Mouse (Mus musculus) testis, adult 2 months (tissue): Measurements from ENCODE around the gene Supt6. TPM values are rescaled to one million over a fixed set of nuclear protein-coding genes. Genes with fewer than 3 reads are reported as not detected.

Source experiments
- H3K27ac ChIP-seq: fragments of 200-500 bp; 2 replicates; pipeline ENCODE4 v1.5.1; 2012; ENCODE audit warnings: low read depth, low read length; ENCODE audit not compliant: control insufficient read depth, insufficient read depth
- H3K27me3 ChIP-seq: fragments of 200-500 bp; 2 replicates; pipeline ENCODE4 v1.6.1; 2012; ENCODE audit warnings: mild to moderate bottlenecking, low read length, moderate library complexity; ENCODE audit not compliant: control insufficient read depth, insufficient read depth
- H3K36me3 ChIP-seq: fragments of 200-500 bp; 2 replicates; pipeline ENCODE4 v1.6.1; 2012; ENCODE audit warnings: mild to moderate bottlenecking, low read length; ENCODE audit not compliant: control insufficient read depth, insufficient read depth
- H3K4me1 ChIP-seq: fragments of 200-500 bp; 2 replicates; pipeline ENCODE4 v1.6.1; 2012; ENCODE audit warnings: low read length; ENCODE audit not compliant: control insufficient read depth, insufficient read depth
- H3K4me3 ChIP-seq: fragments of 200-500 bp; 2 replicates; pipeline ENCODE4 v1.5.1; 2012; ENCODE audit warnings: low read depth, mild to moderate bottlenecking, low read length, moderate library complexity, mixed read lengths; ENCODE audit not compliant: control insufficient read depth
- CTCF ChIP-seq: fragments of 200-500 bp; IDR thresholded peaks from 2 replicates; pipeline ENCODE4 v1.5.1; 2012; ENCODE audit warnings: low read depth, mild to moderate bottlenecking, inconsistent platforms, low read length, moderate library complexity; ENCODE audit not compliant: control insufficient read depth, insufficient read depth, insufficient replicate concordance
- POLR2A ChIP-seq: fragments of 200-500 bp; IDR thresholded peaks from 2 replicates; pipeline ENCODE4 v1.6.1; 2012; ENCODE audit warnings: low read depth, mild to moderate bottlenecking, inconsistent platforms, low read length, moderate library complexity; ENCODE audit not compliant: control insufficient read depth
- polyA plus RNA-seq: library from polyadenylated mRNA; depleted of rRNA; stranded (reverse); fragments of >200 nt; gene quantifications from 2 replicates; pipeline ENCODE4 v1.2.3, GENCODE M21; 2012

Supt6 gene
- polyA plus RNA-seq, 1 experiment: 22.2 TPM

DNA sequence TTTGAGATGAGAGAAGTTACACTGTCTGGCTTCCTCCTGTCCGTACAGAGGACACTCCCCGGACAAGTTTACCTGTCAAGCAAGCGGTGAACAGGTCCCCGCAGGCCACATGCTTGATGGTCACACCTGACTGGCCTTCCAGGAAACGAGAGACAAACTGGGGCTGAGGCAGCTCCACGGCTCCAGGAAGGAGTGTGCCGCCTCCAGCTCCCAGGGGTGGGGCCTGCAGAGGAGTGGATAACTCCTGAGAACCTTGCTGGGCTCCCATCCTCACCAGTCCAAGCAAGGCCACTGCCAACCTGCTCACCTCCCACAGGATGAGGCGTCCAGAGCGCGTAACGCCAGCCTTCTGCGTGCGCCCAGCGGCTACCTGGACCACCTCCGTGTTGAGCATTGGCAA lies 75.5 kb downstream of the Supt6 start:
- H3K27ac ChIP-seq: no peak overlapping the region
- TF ChIP-seq POLR2A: no peak
- no peak for TF ChIP-seq CTCF
- no peak overlapping the region for H3K4me3 ChIP-seq
- H3K36me3 ChIP-seq: no peaks in the 10 kb centered on the region; the same call in 1 of the 2 replicates
- H3K4me1 ChIP-seq: peaks cover 13% of the 10 kb centered on the region
- no peaks in the 10 kb centered on the region for H3K27me3 ChIP-seq

DNA sequence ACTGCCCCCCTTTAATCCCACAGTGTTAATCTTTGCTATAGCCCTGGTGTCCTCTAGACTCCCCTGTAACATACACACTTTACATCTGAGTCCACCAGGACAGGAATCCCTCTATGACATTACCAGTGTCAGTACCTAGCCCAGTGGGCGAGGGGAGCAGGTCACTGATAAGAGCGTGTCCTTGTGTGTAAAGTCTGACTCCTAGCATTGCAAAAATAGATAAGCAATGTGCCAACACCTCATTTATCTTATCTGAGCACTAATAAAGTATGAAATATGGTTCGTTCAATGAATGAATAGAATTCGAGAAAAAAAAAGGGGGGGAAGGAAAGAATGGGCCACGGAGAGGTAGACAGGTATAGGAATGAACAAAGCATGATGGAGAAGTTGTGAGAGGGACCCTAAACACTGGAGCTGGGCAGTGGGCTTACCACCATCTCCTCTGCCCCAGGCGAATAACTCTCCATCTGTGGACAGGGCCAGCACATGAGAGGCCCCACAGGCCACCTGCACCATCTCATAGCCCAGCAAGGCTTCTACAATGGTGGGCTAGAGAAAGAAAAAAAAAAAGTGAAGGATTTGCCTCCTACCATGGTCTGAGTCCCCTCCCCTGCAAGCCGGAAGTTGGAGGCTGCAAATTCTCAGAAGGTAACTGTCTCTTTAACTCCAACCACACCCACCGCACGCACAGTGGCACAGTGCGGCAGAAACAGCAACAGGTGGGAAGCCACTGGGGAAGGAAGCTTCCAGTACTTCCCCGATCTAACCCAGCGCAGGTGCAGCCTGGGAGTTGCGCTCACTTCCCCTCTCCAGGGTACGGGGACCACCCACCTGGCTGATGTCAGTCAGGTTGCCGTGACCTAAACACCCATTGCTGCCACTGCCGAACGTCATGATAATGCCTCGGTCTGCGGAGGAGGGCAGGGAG lies 77.0 kb downstream of the Supt6 start:
- TF ChIP-seq CTCF (no peak), POLR2A (no peak)
- Histone ChIP-seq H3K4me3 (no peak overlapping the region), H3K27me3 (no peaks in the 10 kb centered on the region), H3K27ac (no peak overlapping the region), H3K36me3 (no peaks in the 10 kb centered on the region; the same call in 1 of the 2 replicates), H3K4me1 (peaks cover 27% of the 10 kb centered on the region)

DNA sequence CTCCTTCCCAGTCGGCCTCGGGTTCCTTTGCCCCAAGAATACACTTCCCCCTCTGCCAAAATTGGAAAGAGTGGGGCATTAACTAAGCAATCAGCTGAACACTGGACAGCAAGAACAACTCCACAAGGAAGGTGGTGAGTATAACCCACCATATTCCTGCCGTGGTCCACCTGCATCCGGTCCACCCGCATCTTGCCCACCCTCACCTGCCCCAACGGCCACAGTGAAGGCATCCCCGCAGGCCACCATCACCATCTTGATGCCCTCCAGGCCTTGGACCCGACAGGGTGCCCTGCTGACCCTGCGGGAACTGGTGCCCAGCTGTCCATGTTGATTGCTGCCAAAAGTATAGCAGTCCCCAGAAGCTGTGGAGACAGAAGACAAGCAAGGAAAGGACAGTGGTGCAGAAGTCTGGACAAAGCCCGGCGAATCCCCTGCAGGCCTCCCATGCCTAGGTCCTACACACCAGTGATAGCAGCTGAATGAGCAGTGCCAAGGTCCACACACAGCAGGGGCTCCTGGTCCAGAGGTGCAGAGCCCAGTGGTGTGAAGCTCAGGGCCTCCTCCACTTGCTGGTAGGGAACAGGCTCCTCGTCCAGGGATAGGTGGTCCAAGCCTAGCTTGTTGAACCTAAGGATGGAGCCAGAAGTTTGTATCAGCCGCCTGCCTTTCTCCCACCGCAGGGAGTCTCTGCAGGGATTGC lies 78.4 kb downstream of the Supt6 start:
- H3K27me3 ChIP-seq: no peaks in the 10 kb centered on the region
- H3K4me3 ChIP-seq: no peak overlapping the region
- no peak overlapping the region for H3K27ac ChIP-seq
- H3K36me3 ChIP-seq: no peaks in the 10 kb centered on the region
- peaks cover 28% of the 10 kb centered on the region for H3K4me1 ChIP-seq
- no peak for TF ChIP-seq POLR2A
- TF ChIP-seq CTCF: no peak

DNA sequence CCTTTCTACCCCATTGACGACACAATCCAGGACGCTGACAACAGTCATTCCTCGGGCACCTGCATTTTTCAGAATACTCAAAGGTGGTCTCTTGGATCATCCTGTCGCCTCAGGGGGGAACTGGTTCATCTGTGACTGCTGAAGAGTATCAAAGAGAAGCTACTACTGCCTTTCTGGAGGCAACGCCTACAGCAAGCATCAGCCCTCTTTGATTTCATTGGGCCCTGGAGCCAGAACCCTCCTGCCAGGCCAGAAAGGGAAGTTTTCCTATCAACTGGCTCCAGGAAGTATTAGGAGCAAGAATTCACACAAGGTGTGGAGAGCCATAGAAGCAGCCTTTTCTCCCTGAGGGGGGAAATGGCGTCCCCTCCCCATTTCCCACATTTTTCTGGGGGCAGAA lies 79.1 kb downstream of the Supt6 start:
- H3K27me3 ChIP-seq: no peaks in the 10 kb centered on the region
- H3K27ac ChIP-seq: no peak overlapping the region
- TF ChIP-seq CTCF: no peak
- no peak for TF ChIP-seq POLR2A
- H3K4me3 ChIP-seq: no peak overlapping the region
- no peaks in the 10 kb centered on the region for H3K36me3 ChIP-seq
- peaks cover 28% of the 10 kb centered on the region for H3K4me1 ChIP-seq

DNA sequence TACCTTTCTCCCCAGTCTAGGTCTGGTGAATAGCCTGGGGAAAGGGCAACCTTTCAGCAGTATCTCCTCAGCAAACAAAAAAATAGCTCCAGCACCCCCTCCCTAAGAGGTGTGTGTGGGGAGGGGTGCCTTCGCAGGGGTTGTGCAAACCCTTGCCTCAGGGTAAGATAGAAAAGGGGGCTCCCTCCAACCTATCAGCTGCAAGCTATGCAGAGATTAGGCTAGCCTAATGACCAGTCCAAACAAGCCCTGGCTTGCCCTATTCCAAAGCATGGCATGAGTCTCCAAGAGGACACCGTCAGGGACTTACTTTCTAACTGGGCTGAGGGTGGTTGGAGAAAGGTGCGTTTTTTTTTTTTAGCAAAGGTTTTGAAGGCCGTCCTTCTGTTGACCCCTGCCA lies 79.6 kb downstream of the Supt6 start:
- no peak overlapping the region for H3K4me3 ChIP-seq
- TF ChIP-seq CTCF (no peak), POLR2A (no peak)
- no peak overlapping the region for H3K27ac ChIP-seq
- no peaks in the 10 kb centered on the region for H3K36me3 ChIP-seq
- H3K27me3 ChIP-seq: no peaks in the 10 kb centered on the region
- peaks cover 28% of the 10 kb centered on the region for H3K4me1 ChIP-seq

DNA sequence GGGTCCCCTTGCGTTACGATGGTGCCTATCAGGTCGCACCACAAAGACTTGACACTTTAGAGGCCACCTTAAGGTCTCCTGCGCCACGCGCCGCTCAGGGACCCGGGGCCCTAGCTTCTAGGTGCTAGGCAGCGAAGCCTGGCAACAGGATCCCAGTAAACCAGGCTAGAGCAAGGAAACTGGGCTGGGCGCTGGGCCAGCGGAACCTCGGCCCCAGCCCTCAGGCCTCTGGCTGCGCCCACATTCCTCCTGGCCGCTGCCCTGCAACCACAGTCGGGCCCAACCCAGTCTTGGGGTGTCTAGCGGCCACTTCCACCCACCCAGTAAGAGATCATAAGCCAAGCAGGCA lies 80.1 kb downstream of the Supt6 start:
- Histone ChIP-seq H3K27me3 (no peaks in the 10 kb centered on the region), H3K27ac (peak overlapping the region; percentile 40), H3K4me1 (peaks cover 28% of the 10 kb centered on the region), H3K36me3 (no peaks in the 10 kb centered on the region), H3K4me3 (peak overlapping the region; percentile 94)
- TF ChIP-seq POLR2A: no peak
- no peak for TF ChIP-seq CTCF
